Mouse (Mus musculus) lung, adult 10 weeks (tissue): Measurements from ENCODE around the gene Tbl1xr1. TPM values are rescaled to one million over a fixed set of nuclear protein-coding genes. Genes with fewer than 3 reads are reported as not detected.

Source experiments
- polyA plus RNA-seq: library from polyadenylated mRNA; stranded (reverse); fragments of 350-450 nt; fragmentation: Illumina TruSeq; extraction: RNeasy Lipid Tissue Mini Kit (QIAGEN cat#74804); gene quantifications from one replicate; pipeline ENCODE4 v1.2.3, GENCODE M21; 2014; ENCODE audit warnings: low read depth, low replicate concordance; ENCODE audit not compliant: insufficient read depth

Gene Tbl1xr1
- polyA plus RNA-seq, result 7.5 TPM

GRCm38 (mm10) chr3:22076561-22076935 is at the start of gene Tbl1xr1:
Gene Tbl1xr1 (plus strand): TSS chr3:22076652.

